Mouse (Mus musculus): ENCODE data around the gene 6430571L13Rik. TPM values are rescaled to one million over a fixed set of nuclear protein-coding genes. Genes with fewer than 3 reads are reported as not detected.

Gene 6430571L13Rik
- polyA plus RNA-seq, 1 experiment from 2014 or later, result 1.2 TPM

GRCm38 (mm10) chr9:107298059-107298780 is 42.2 kb upstream of the 6430571L13Rik start:
- ChIA-PET POLR2A (interaction anchor here (0.7 to 6.3 kb wide), 6 partner anchors 9 to 328 kb away, joined by 3 to 56 read pairs (median 34); partner anchors contain the start of gene Hemk1), CTCF (interaction anchor here (0.9 to 11.5 kb wide), 4 partner anchors 17 to 37 kb away, joined by 3 to 99 read pairs (median 4); no protein-coding TSS in a partner anchor)
- no peaks in the 10 kb centered on the region for H3K27me3 ChIP-seq
- in situ Hi-C loops (cut with MboI; ENCODE audit: low pct_unique_long_range_greater_than_20kb), result loop anchor here (5.0 to 10.0 kb wide), 2 partner anchors 39 to 613 kb away; partner anchors contain the start of genes Hemk1 and Tex264
- no peak for ATAC-seq
- no peak for TF ChIP-seq CTCF (IDR thresholded peaks at IDR 0.05)
- no peak for DNase-seq (ENCODE audit: low read depth, low spot score)

DNA sequence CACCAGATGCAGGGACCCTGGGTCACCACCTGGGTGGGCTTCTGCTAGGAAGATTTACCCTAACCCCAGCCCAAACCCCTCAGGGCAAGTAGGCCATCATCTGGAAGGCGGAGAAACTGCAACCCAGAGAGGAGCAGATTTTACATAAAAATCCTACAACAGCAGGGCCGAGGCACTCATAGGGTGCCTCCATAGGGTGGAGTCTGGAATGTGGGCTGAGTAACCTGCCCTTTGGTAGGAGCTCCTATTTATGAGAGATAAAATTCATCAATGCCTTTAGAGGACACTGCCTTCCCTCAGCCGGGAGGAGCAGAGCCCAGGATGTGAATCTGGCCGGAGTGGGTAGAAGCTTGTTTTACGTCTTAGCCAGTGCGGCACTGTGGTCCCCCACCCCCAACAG is 41.5 kb upstream of the 6430571L13Rik start:
- ChIA-PET POLR2A (interaction anchor here (1.3 to 6.3 kb wide), 5 partner anchors 9 to 255 kb away, joined by 3 to 56 read pairs (median 36); partner anchors contain the start of gene Hemk1), CTCF (interaction anchor here (0.9 to 11.5 kb wide), 5 partner anchors 17 to 36 kb away, joined by 3 to 99 read pairs (median 4); no protein-coding TSS in a partner anchor)
- ATAC-seq (no peak), DNase-seq (ENCODE audit: low read depth, low spot score) (no peak)
- TF ChIP-seq CTCF (IDR thresholded peaks at IDR 0.05), result no peak
- in situ Hi-C loops (cut with MboI; ENCODE audit: low pct_unique_long_range_greater_than_20kb), result loop anchor here (5.0 to 10.0 kb wide), 2 partner anchors 38 to 614 kb away; partner anchors contain the start of genes Hemk1 and Tex264
- no peaks in the 10 kb centered on the region for H3K27me3 ChIP-seq

DNA sequence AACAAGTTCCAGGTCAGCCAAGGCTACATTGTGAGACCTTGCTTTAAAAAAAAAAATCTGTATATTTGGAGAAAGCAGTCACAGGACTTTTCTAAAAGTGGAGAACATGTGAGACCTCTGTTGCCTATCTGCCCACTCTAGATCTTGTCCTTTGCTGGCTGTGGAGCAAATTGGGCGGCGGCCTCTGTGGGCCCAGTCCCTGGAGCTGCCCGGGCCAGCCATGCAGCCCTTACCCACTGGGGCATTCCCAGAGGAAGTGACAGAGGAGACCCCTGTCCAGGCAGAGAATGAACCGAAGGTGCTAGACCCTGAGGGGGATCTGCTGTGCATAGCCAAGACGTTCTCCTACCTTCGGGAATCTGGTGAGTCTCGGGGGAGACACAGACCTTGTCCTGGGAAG is 40.6 kb upstream of the 6430571L13Rik start:
- TF ChIP-seq CTCF (IDR thresholded peaks at IDR 0.05), result no peak
- no peak for DNase-seq (ENCODE audit: low read depth, low spot score)
- ATAC-seq, result no peak
- ChIA-PET POLR2A (interaction anchor here (4.2 to 6.3 kb wide), 2 partner anchors 8 to 24 kb away, joined by 36 to 54 read pairs; no protein-coding TSS in a partner anchor), CTCF (interaction anchor here (0.9 to 11.5 kb wide), 3 partner anchors 20 to 35 kb away, joined by 4 to 99 read pairs (median 4); no protein-coding TSS in a partner anchor)
- in situ Hi-C loops (cut with MboI; ENCODE audit: low pct_unique_long_range_greater_than_20kb), result loop anchor here (5.0 to 25.0 kb wide), 4 partner anchors 38 to 1112 kb away; partner anchors contain the start of genes Hemk1, Ppm1m, Sema3f and Tex264
- no peaks in the 10 kb centered on the region for H3K27me3 ChIP-seq

DNA sequence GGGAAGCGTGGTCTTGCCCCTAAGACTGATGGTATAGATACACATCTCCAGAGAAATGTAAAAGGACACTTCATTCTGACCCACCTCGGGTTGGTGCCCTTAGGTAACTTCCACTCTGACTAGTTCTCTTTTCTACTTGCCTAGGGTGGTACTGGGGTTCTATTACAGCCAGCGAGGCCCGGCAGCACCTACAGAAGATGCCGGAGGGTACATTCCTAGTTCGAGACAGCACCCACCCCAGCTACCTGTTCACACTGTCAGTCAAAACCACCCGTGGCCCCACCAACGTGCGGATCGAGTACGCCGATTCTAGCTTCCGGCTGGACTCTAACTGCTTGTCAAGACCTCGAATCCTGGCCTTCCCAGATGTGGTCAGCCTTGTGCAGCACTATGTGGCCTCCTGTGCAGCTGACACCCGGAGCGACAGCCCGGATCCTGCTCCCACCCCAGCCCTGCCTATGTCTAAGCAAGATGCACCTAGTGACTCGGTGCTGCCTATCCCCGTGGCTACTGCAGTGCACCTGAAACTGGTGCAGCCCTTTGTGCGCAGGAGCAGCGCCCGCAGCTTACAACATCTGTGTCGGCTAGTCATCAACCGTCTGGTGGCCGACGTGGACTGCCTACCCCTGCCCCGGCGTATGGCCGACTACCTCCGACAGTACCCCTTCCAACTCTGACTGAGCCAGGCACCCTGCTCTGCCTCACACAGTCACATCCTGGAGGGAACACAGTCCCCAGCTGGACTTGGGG is 40.0 kb upstream of the 6430571L13Rik start:
- ChIA-PET POLR2A (interaction anchor here (0.7 to 6.3 kb wide), 2 partner anchors 23 to 30 kb away, joined by 3 to 54 read pairs; no protein-coding TSS in a partner anchor), CTCF (interaction anchor here (0.9 to 11.5 kb wide), 4 partner anchors 18 to 35 kb away, joined by 3 to 99 read pairs (median 4); no protein-coding TSS in a partner anchor)
- no peaks in the 10 kb centered on the region for H3K27me3 ChIP-seq
- DNase-seq (ENCODE audit: low read depth, low spot score) (no peak), ATAC-seq (no peak)
- TF ChIP-seq CTCF (IDR thresholded peaks at IDR 0.05), result no peak
- in situ Hi-C loops (cut with MboI; ENCODE audit: low pct_unique_long_range_greater_than_20kb), result loop anchor here (25.0 kb wide), 2 partner anchors 412 to 1113 kb away; partner anchors contain the start of genes Ppm1m and Sema3f

- no peak for ATAC-seq
- no peaks in the 10 kb centered on the region for H3K27me3 ChIP-seq
- no peak for TF ChIP-seq CTCF (IDR thresholded peaks at IDR 0.05)
- DNase-seq (ENCODE audit: low read depth, low spot score), result no peak
- POLR2A ChIA-PET, result interaction anchor here (0.6 to 2.0 kb wide), 2 partner anchors 36 to 329 kb away, joined by 3 to 7 read pairs; no protein-coding TSS in a partner anchor
- CTCF ChIA-PET, result interaction anchor here (1.5 to 1.6 kb wide), 2 partner anchors 10 to 35 kb away, joined by 3 to 9 read pairs; no protein-coding TSS in a partner anchor
- in situ Hi-C loops (cut with MboI; ENCODE audit: low pct_unique_long_range_greater_than_20kb), result loop anchor here (25.0 kb wide), 2 partner anchors 411 to 1114 kb away; partner anchors contain the start of genes Ppm1m and Sema3f
These were observed 38.7 kb upstream of the 6430571L13Rik start for GRCm38 (mm10) chr9:107301554-107302331.

- ChIA-PET CTCF (interaction anchor here (0.8 to 1.6 kb wide), 5 partner anchors 9 to 34 kb away, joined by 3 to 9 read pairs (median 3); no protein-coding TSS in a partner anchor), POLR2A (interaction anchor here (1.3 to 2.0 kb wide), 3 partner anchors 10 to 35 kb away, joined by 5 to 7 read pairs (median 7); no protein-coding TSS in a partner anchor)
- TF ChIP-seq CTCF (IDR thresholded peaks at IDR 0.05), result no peak
- no peak for DNase-seq (ENCODE audit: low read depth, low spot score)
- no peaks in the 10 kb centered on the region for H3K27me3 ChIP-seq
- in situ Hi-C loops (cut with MboI; ENCODE audit: low pct_unique_long_range_greater_than_20kb), result loop anchor here (25.0 kb wide), 2 partner anchors 410 to 1115 kb away; partner anchors contain the start of genes Ppm1m and Sema3f
- no peak for ATAC-seq
These were observed 37.8 kb upstream of the 6430571L13Rik start for GRCm38 (mm10) chr9:107302592-107302991.

GRCm38 (mm10) chr9:107303121-107303820 is 37.1 kb upstream of the 6430571L13Rik start:
- POLR2A ChIA-PET, result interaction anchor here (1.3 to 2.7 kb wide), 4 partner anchors 9 to 34 kb away, joined by 5 to 11 read pairs (median 7); no protein-coding TSS in a partner anchor
- in situ Hi-C loops (cut with MboI; ENCODE audit: low pct_unique_long_range_greater_than_20kb), result loop anchor here (25.0 kb wide), 2 partner anchors 409 to 1116 kb away; partner anchors contain the start of genes Ppm1m and Sema3f
- TF ChIP-seq CTCF (IDR thresholded peaks at IDR 0.05), result no peak
- CTCF ChIA-PET, result interaction anchor here (0.8 to 1.6 kb wide), 5 partner anchors 10 to 33 kb away, joined by 3 to 9 read pairs (median 3); no protein-coding TSS in a partner anchor
- ATAC-seq (no peak), DNase-seq (ENCODE audit: low read depth, low spot score) (no peak)
- H3K27me3 ChIP-seq, result no peaks in the 10 kb centered on the region

DNA sequence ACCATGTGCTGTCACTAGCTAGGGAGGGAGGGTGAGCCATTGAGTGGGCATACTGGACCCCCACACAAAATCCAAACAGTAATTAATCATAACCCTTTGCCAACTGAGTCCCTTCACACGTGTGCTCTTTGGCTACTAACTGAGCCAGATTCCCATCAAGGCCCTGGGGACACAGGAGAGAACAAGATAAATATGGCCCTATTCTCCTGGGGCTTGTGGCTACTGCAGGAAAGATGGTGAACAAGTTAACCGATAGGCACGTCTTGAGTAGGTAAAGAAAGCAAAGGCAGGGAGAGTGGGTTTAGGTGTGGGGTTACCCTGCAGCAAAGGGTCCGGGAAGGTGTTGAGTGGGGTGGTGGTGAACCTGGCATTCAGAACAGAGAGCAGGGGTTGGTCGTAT is 36.5 kb upstream of the 6430571L13Rik start:
- H3K27me3 ChIP-seq, result no peaks in the 10 kb centered on the region
- in situ Hi-C loops (cut with MboI; ENCODE audit: low pct_unique_long_range_greater_than_20kb), result loop anchor here (25.0 kb wide), 2 partner anchors 408 to 1117 kb away; partner anchors contain the start of genes Ppm1m and Sema3f
- POLR2A ChIA-PET, result interaction anchor here (1.9 to 2.7 kb wide), 2 partner anchors 8 to 21 kb away, joined by 7 to 11 read pairs; no protein-coding TSS in a partner anchor
- TF ChIP-seq CTCF (IDR thresholded peaks at IDR 0.05), result no peak
- ATAC-seq (no peak), DNase-seq (ENCODE audit: low read depth, low spot score) (no peak)
- CTCF ChIA-PET, result interaction anchor here (1.4 to 2.3 kb wide), 2 partner anchors 9 to 14 kb away, joined by 4 to 9 read pairs; partner anchors contain the start of gene Cish

All from Patski (cell line).